Mouse (Mus musculus) CD4-positive, CD25-positive, alpha-beta regulatory T cell (primary cell): ENCODE measurements around the gene Tmem256. TPM values are rescaled to one million over a fixed set of nuclear protein-coding genes. Genes with fewer than 3 reads are reported as not detected.

Experiments used
- polyA plus RNA-seq: library from polyadenylated mRNA; unstranded; fragments of 100-300 nt; shearing (Covaris generic); gene quantifications from one replicate; pipeline ENCODE4 v1.2.1, GENCODE M21; 2017

The Tmem256 gene
- polyA plus RNA-seq: 77.8 TPM

DNA sequence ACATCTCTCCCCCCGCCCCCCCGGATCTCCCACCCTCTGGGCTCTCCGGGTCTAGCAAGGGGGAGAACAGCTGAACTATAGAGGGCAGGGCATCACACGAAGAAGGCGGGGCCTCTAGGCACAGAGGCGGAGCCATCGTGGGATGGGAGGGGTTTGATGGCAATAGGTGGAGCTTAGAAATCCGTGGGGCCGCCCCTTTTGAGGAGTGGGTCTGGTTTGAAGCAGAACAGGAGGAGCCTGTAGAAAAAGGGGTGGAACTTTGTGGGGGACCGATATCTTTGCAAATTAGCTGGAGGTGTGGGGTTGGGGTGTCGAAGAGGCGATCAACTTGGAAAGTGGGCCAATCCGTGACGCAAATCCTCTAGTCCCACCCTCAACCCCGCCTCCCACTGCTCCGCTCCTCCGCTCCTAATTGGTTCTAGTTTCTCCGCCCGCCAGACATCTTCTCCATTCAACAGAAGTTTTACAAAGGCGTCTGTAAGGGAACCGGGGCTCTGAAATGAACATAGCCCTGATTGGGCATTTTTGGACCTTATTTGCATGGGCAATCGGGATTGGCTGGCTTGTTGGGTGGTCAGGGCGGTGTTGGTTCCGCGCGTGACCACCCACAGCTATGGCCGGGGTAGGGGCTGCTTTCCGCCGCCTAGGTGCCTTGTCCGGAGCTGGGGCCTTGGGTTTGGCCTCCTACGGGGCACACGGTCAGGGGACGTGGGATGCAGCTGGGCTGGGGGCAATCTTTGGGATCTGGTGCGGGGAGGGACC, at the start of gene Tmem256:
Tmem256 (plus strand) TSS at position 563 of the 762 bp plus-strand sequence.

DNA sequence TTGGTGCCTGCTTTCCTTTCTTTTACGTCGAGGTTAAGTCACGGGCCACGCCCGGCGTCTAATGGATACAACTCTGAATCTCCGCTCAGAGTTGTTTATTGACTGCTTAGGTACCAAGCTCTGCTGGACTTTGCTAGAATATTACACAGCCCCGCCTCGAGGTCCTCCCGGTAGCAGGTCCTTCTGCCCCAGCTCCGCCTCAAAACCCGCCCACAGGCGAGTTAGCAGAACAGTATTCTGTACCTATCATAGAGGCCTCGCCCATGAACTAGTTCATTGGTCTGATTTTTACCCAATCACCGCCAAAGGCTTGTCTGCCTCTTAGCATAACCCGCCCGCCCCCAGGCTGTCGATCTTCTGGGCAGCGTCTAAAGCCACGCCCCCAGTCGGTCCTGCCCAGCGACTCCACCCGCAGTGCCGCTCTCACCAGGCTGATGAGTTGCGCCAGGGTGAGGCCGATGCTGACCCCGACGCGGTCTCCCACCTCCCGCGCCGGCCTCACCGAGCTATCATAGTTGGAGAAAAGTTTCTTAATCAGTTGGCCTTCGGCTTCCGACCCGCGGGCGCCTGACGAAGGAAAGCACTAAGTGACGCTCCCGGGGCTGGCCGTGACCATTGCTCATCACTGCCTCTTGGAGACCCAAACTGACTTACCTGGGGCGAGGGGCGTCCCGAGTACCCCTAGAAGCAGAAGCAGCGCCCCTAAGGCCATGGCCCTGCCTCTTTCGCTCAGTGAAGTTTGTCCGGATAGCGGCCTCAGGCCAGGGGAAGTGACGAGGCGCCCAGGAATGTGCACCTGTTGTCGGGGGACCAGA, 42.9 kb upstream of the Tmem256 start, which contains the start of gene Chrnb1:
Chrnb1 (minus strand) TSS at position 776 of the 815 bp plus-strand sequence.

DNA sequence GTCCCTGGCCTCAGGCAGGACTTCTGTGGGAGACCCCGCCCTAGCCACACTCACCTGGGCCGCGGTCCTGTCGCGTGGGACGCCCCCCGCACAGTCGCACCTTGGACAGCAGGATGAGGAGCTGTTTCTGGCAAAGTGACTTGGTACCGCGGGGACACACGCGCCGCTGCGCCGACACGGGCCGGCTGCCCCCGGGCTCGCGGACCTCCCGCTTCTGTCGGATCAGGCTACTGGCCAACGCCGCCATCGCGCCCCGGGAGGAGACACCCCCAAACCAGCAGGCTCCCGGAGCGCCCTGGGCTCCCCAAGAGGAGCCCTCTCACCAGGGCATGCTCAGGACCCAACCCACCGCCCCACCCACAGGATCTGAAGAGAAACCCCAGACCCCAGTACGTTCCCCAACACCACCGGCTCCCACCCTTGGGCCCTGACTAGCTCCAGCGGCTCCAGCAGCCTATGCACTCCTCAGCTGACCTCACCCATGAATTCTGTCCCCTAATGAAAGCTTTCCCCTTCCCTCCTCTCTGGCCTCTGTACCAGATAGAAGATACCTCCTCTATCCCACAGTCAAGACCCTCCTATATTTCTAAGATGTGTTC, 36.8 kb upstream of the Tmem256 start, which contains the start of gene Fgf11:
Fgf11 (minus strand) TSS at position 479 of the 599 bp plus-strand sequence.

DNA sequence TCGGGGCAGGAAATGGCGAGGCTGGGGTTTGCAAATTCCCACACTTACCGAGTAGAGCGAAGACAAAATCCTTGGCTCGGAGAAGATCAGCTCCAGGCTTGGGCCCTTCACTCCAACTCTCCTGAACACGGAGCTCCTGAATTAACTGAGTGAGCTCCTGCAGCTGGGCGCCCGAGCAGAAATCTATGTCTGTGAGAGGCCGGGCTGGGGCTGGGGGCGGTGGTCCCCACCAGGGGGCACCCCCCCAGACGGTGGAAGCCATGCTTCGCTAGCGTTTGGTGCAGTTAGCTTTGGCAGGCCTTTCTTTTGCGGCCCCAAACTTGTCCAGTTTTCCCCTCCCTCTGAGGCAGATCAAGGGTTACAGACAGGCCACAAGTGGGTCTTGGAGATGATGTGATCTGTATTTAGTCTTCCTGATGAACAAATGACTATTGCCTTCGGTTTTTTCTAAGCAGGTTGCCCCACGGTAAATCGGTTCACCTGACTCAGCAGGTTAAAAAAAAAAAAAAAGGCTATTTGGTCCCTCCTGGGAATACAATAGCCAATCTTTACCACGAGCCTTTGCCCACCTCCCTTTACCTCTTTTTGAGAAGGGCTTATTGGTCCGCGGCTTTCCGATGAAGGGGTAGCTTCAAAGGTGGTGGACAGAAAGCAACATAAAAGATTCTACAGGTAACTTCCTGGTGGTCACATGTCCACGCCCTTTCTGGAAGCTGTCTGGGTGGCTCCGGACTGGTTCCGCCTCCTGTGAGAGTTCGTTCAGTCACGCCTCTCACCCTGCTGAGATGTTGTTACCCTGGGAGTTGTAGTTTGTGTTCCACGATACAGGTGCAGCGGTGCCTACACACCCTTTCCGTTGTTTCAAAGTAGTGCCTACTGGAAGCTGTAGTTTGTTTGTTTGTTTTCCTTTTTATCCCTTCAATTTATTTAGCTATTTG, 33.1 kb upstream of the Tmem256 start, which contains the start of gene Tmem102:
Tmem102 (minus strand) TSS at position 653 of the 938 bp plus-strand sequence.

DNA sequence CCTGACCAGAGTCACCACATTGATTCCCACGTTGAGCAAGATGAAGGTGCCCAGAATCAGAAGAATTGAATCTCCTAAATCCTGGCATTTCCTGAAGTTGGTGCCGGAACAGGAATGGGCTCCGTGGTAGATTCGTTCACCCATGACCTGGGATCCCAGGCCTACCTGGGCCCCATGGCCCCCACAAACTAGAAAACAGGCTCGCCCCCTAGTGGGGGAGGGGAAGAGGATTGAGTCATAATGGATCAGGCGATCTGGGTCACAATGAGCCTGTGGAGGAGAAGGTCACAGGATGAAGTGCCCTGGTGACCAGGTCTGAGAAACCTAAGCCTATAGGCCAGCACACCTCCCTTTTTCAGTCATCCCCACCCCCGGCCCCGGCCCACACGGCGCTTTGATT, 23.2 kb upstream of the Tmem256 start, which contains the start of gene Gm39566:
Gm39566 (minus strand) TSS at position 144 of the 400 bp plus-strand sequence.

DNA sequence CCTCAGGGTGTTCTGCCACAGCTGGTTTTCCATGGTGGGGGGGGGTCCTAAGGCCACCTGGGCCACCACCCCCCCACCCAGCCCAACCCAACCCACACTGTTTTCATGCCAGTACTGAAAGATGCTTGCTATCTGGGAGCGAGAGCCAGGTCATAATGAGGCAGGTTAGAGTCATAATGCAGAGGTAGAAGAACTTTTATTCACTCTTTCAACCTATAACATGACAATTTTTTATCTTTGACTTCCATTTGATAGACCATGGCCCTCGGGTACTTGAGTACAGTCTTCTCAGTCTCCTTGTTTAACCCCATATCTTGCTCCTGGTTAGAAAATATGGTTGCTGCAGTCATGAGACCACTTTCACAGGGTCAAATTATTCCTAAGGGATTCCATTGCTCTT, 19.9 kb upstream of the Tmem256 start, which contains the start of gene Spem2:
Spem2 (minus strand) TSS at position 101 of the 400 bp plus-strand sequence.

DNA sequence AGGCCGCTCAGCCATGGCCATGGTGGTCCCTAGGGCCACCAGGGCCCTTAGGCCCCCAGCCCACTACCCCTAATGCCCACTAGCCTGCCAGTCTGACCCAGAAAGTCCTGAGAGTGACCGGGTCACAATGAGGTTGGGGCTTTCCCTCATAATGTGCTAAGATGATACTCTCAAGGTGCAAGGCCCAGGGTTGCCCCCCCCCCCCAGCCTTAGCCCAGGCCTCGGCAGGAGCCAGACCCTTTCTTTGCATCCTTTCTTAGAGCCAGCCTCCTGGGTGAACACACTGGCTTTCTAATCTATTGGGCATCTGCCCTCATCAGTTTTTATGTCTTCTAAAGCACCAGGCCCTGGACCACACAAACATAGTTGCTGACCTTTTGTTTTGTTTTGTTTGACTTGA, 16.2 kb upstream of the Tmem256 start, which contains the start of gene Spem1:
Spem1 (minus strand) TSS at position 101 of the 400 bp plus-strand sequence.

DNA sequence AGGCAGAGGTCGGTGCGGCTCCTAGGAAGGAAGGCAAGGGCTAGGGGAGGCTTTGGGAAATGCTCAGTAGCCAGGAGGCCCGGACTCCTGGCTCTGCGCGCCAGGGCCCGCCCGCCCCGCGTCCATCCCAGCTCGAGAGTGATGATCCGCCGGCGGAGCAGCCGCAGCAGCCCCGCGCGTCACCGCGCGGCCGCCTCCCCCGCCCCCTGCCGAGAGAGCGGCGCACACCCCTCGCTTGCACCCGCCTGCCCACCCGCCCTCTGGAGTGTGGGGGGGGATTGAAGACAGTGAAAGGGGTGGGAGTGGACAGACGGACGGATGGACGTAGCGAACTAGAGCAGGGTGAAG, 736 bp upstream of the Tmem256 start, which contains the start of gene Nlgn2:
Nlgn2 (minus strand) TSS at position 181 of the 348 bp plus-strand sequence.

DNA sequence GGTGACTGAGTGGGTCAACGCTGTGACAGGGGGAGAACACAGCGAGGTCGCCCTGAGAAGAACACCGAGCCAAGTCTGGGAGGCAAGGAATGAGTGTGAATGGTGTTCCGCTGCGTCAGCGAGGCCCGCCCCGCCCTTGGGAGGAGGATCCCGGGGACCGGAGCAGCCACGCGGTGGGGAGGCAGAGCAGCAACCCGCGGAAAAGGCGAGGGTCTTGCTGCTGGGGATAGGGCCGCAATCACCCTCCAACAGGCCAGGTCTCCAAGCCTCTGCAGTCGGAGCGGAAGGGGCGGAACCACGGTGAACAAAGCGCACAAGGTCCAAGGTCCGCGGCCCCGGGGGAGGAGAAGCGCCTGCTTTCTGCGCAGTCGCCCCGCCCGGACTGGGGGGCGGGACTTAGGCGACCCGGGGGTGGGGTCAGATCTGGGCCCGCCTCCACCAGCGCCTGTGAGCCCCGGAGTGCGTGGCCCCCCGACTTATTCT, 7.9 kb downstream of the Tmem256 start, which contains the start of gene Plscr3:
Plscr3 (plus strand) TSS at position 179 of the 483 bp plus-strand sequence.

DNA sequence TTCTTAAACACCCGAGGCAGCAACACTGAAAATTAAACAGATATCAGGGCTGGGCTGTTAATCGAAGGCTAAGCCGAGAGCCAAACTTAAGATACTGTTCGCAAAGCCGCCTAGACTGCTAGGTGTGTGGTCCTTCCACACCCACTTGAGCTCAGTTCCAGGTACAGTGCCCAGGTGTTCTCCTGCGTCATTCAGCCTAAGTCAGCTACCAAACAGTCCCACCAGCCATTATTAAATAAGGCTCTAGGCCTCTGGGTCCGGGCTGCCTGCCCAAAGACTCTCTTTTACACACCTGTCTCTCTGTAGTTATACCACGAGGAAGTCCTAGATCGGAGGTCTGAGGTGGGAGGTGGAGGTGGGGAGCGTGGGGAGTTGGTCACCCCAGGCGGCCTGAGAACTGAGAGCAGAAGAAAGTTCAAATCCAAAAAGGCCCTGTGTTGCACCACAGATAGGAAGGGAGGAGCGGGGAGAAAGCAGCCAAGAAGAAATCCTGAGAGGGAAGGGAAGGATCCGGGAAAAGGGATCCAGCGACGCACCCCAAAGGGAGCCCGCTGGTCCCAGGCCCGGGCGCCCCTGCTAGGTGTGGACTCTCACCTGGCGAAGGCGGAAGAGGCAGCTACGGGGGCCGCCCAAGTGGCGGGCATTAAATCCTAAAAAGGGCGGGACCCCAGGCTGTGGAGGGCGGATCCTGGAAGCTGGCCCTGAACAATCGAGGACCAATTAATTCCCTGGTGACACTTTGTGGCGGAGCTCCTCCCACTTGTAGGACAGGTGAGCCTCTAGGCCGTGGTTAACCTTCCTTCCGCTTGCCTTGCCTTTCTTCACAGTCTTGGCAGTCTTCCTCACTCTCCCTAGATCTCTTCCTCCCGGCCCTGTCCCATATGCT, 20.0 kb downstream of the Tmem256 start, which contains the start of gene Tnk1:
Tnk1 (minus strand) TSS at position 618 of the 886 bp plus-strand sequence.

DNA sequence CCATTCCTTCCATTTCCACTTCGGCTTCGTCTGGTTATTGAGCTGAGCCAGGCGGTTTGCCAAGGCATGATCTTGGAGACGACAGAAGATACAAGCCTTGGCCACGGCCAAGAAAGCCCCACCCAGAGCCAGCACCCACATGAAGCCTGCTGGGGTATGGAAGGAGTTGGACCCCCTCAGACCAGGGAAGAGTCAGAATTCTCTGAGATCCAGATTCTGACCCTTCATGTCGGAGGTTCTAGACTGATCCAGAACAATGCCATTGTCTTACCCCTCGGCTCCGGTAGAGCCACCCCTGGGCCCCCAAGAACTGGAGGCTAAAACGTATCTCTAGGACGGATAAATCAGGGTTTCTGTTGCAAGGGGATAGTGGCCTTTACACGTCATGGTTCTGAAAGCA, 39.6 kb downstream of the Tmem256 start, which contains the start of gene Tmem95:
Tmem95 (minus strand) TSS at position 141 of the 400 bp plus-strand sequence.

DNA sequence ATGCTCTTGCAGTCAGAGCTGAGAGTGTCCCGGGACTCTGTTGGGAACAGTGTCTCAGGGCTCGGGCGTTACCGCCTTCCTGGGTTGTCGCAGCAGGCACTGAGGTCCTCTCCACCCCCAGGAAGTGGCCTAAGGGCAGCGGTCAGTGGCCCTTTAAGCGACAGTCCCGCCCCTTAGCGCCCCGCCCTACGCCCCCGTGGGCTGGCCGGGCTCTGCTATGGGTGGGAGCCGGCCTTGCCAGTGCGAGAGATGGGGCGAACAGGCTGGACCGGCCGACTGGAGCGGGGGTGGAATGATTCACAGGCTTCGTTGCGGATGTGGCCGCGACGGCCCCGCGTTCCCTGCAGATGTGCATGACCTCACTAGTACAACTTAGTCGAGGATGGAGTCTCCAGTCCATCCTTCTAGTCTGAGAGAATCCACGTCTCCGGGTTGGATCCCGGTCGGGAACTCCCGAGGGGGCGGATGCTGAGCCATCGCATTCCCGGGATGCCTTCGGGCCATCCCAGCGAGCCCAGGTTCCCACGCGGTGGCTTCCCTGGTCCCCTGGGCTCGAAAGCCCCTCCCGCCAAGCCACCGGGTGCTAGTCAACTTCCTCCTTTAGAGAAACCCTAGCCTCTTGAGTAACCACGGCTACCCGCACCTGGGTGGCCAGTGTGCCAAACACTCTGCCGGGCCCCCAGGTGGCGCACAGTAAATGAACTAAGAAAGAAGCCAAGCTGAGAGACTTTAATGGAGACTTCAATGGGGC, 42.7 kb downstream of the Tmem256 start, which contains the start of gene Kctd11:
Kctd11 (minus strand) TSS at position 554 of the 751 bp plus-strand sequence.

Other genes starting within 250 kb of the Tmem256 start
- not detected for gene Atp1b2, start 232.6 kb upstream of the Tmem256 start, polyA plus RNA-seq
- gene Shbg, start 220.6 kb upstream of the Tmem256 start, polyA plus RNA-seq: not detected
- gene Sat2, start 216.5 kb upstream of the Tmem256 start, polyA plus RNA-seq: not detected
- 63.2 TPM for gene Fxr2, start 205.5 kb upstream of the Tmem256 start, polyA plus RNA-seq
- not detected for gene Sox15, start 183.2 kb upstream of the Tmem256 start, polyA plus RNA-seq
- 66.0 TPM for gene Mpdu1, start 175.9 kb upstream of the Tmem256 start, polyA plus RNA-seq
- gene Cd68, start 172.4 kb upstream of the Tmem256 start, polyA plus RNA-seq: 4.3 TPM
- gene Eif4a1, start 166.1 kb upstream of the Tmem256 start, polyA plus RNA-seq: 654 TPM
- gene Senp3, start 156.4 kb upstream of the Tmem256 start, polyA plus RNA-seq: 43.8 TPM
- gene Tnfsf13, start 152.7 kb upstream of the Tmem256 start, polyA plus RNA-seq: not detected
- gene Tnfsf12, start 142.7 kb upstream of the Tmem256 start, polyA plus RNA-seq: not detected
- gene Tnfsfm13, start 142.4 kb upstream of the Tmem256 start, polyA plus RNA-seq: not detected
- gene Polr2a, start 79.9 kb upstream of the Tmem256 start, polyA plus RNA-seq: 50.4 TPM
- gene Slc35g3, start 76.5 kb upstream of the Tmem256 start, polyA plus RNA-seq: 0.12 TPM
- gene Zbtb4, start 72.6 kb upstream of the Tmem256 start, polyA plus RNA-seq: 5.5 TPM
- gene Chrnb1, start 42.6 kb upstream of the Tmem256 start, polyA plus RNA-seq: 3.7 TPM
- gene Fgf11, start 36.7 kb upstream of the Tmem256 start, polyA plus RNA-seq: not detected
- gene Tmem102, start 32.9 kb upstream of the Tmem256 start, polyA plus RNA-seq: not detected
- gene Gm39566, start 23.2 kb upstream of the Tmem256 start, polyA plus RNA-seq: not detected
- not detected for gene Spem2, start 20.0 kb upstream of the Tmem256 start, polyA plus RNA-seq
- not detected for gene Spem1, start 16.3 kb upstream of the Tmem256 start, polyA plus RNA-seq
- gene Nlgn2, start 730 bp upstream of the Tmem256 start, polyA plus RNA-seq: 0.85 TPM
- gene Plscr3, start 7.9 kb downstream of the Tmem256 start, polyA plus RNA-seq: 32.7 TPM
- gene Tnk1, start 20.2 kb downstream of the Tmem256 start, polyA plus RNA-seq: not detected
- not detected for gene Tmem95, start 39.5 kb downstream of the Tmem256 start, polyA plus RNA-seq
- gene Kctd11, start 42.9 kb downstream of the Tmem256 start, polyA plus RNA-seq: 1.3 TPM
- gene Acap1, start 57.0 kb downstream of the Tmem256 start, polyA plus RNA-seq: 552 TPM
- 4.4 TPM for gene 2810408A11Rik, start 62.5 kb downstream of the Tmem256 start, polyA plus RNA-seq
- gene Neurl4, start 62.6 kb downstream of the Tmem256 start, polyA plus RNA-seq: 7.7 TPM
- 203 TPM for gene Gps2, start 75.4 kb downstream of the Tmem256 start, polyA plus RNA-seq
- 1,414 TPM for gene Eif5a, start 83.4 kb downstream of the Tmem256 start, polyA plus RNA-seq
- gene Ybx2, start 97.3 kb downstream of the Tmem256 start, polyA plus RNA-seq: not detected
- not detected for gene Slc2a4, start 109.7 kb downstream of the Tmem256 start, polyA plus RNA-seq
- gene Cldn7, start 126.3 kb downstream of the Tmem256 start, polyA plus RNA-seq: not detected
- 60.1 TPM for gene Ctdnep1, start 142.6 kb downstream of the Tmem256 start, polyA plus RNA-seq
- gene Elp5, start 144.0 kb downstream of the Tmem256 start, polyA plus RNA-seq: 67.1 TPM
- 380 TPM for gene Gabarap, start 152.6 kb downstream of the Tmem256 start, polyA plus RNA-seq
- 88.2 TPM for gene Phf23, start 157.3 kb downstream of the Tmem256 start, polyA plus RNA-seq
- 32.1 TPM for gene Dvl2, start 162.1 kb downstream of the Tmem256 start, polyA plus RNA-seq
- 110 TPM for gene Acadvl, start 176.9 kb downstream of the Tmem256 start, polyA plus RNA-seq
- gene Dlg4, start 178.4 kb downstream of the Tmem256 start, polyA plus RNA-seq: 6.1 TPM
- gene Asgr1, start 215.6 kb downstream of the Tmem256 start, polyA plus RNA-seq: not detected